Mouse (Mus musculus) frontal cortex, postnatal 14 days (tissue): ENCODE data around the gene Clspn.
A peak's percentile ranks its signal among the peaks of the same experiment; 100 is the strongest.

Source experiments
- DNase-seq, 2 experiments: peaks; one replicate each; pipeline ENCODE4 v3.0.0; 2022; ENCODE audit warnings: low spot score in 2 of 2

The Clspn gene

DNA sequence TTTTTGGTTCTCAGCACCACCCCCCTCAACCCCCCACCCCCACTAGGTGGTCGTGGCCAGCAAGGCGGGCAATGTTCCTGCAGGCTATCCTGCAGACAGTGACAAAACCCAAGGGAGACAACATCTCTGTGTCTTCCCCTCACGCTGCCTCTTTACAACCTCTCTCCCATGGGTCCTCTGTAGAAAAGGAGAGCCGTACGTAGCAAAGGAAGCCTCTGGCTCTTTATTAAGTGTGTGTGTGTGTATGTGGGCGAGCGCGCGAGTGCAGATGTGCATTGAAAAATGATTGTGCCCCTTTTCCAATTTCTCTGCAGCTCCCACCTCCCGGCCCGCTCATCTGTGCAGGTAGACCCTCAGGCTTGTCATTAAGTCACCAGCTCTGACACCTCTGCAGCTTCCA lies 79.6 kb downstream of the Clspn start:
- no peak for DNase-seq

GRCm38 (mm10) chr4:126637446-126637845 lies 80.7 kb downstream of the Clspn start:
- DNase-seq, result no peak

DNA sequence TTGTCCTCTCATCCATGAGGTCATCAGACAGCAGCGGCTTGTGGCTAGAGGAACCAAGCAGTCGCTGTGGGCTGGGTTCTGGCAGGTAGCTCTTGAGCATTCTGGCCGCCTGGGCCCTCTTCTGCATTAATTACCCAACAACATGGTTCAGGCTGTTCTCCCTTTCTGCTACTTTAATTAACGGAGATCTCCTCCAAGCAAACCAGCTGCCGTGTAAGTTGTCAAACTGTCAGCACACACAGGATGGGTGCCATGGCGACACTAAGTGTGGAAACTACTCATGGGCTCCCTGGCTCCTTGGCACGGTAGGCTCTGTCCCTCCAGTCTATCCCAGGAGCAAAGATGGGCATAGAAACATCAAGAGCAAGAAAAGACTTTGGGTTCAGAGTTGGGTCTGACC lies 82.6 kb downstream of the Clspn start:
- no peak for DNase-seq

GRCm38 (mm10) chr4:126641901-126642300 lies 85.2 kb downstream of the Clspn start:
- peak in 1 of 2 experiments; percentile 19 for DNase-seq
